Mouse (Mus musculus) mouse embryonic stem cell (cell line): ENCODE measurements at regions not wholly inside any gene's neighbourhood (a gene's known extent, or its start where the extent isn't known, plus 50 kb on each side); places are given as distances from the start of the nearest gene placed in this dataset.

Source experiments
- in situ Hi-C, 2 experiments: fragments of 300-500 bp; cut with MboI; formaldehyde crosslinking; loops; 1 replicate in 1 of 2; 3 replicates in 1 of 2; pipeline ENCODE4 v1.14.3; 2019 to 2020; ENCODE audit warnings: low sequenced_read_pairs in 2 of 2, low pct_unique_long_range_greater_than_20kb in 1 of 2, mixed read lengths in 1 of 2; ENCODE audit not compliant: unreplicated experiment in 1 of 2

GRCm38 (mm10) chr16:30118876-30119275, 54.7 kb downstream of the Hes1 start:
- in situ Hi-C loops, result no loop called here

DNA sequence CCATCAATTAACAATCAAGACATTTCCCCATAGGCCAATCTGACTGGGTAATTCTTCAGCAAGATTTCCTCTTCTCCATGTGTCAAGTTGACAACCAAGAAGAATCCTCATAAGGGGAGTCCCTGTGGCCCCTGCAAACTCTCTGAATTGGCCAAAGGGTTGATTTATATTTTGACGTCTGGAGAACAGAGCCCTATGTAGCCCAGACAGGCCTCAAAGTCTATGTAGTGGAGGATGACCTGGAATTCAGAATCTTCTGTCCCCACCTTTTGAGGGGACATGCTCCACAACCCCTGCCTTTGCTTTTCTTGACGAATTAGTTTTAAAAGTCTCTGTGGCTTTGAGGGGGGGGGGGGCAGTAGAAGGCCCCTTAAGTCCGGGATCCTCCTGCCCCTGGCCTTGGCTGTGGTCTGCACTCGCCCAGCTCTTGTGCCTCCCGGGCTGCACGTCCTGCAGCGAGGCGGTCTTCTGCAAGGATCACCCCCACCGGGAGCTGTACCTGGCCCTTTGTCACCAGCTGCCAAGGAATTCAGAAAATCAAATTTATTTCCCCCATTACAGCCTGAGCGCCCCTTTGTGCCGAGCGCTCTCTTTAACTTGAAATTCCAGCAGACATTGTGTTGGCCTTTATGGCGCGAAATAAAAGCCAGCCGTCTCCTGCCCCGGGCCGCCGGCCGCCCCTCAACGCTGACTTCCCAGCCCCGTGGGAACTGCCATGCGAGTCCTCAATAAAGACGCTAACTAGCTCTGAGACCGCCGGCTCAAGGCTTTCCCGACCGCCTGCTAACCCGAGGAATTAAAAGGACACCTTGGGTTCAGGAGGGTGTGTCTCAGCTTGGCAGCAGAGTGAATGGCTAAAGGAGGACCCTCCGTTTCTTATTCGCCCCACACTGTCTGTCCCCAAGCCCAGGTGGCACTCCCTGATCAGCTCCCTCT, 56.4 kb downstream of the Hes1 start:
- in situ Hi-C loops, result no loop called here

GRCm38 (mm10) chr16:30121596-30121995, 57.4 kb downstream of the Hes1 start:
- in situ Hi-C loops, result no loop called here

DNA sequence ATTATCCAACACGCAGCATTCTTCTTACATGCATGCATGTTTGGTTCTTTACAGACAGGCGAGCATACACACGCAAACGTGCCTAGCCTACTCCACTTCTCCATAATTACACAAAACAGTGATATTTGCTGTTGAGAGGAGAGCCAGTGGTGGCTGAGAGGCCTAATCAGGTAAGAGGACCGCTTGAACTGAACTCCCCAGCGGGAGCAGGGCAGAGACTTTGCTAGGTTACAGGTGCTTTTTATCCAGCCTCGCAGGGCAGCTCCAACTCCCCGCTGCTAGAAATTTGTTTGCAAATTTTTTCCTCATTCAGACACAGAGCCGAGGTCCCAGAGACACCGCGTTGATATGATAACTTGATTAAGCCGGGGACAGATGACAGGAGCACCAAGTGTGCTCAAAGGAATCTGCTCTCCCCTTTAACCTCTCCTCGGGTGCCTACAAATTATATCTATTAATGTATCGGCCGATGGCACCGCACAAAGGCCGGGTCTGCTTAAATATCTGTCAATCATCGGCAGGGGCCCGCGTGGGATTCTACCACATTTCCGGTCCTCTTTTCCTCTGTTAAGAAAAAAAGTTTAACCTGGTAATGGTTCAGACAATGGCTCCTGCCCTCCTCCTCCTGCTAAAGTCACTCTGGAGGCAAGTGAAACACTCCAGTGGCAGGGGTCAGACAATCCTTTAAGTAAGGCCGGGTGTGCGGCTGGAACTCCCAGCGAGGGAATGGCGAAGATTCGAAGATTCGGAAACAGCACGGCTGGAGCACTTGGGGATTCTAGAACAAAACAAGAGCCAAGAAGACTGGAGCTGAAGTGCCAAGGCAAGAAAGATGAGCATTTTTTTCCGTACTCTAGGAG, 58.3 kb downstream of the Hes1 start:
- in situ Hi-C loops, result no loop called here

DNA sequence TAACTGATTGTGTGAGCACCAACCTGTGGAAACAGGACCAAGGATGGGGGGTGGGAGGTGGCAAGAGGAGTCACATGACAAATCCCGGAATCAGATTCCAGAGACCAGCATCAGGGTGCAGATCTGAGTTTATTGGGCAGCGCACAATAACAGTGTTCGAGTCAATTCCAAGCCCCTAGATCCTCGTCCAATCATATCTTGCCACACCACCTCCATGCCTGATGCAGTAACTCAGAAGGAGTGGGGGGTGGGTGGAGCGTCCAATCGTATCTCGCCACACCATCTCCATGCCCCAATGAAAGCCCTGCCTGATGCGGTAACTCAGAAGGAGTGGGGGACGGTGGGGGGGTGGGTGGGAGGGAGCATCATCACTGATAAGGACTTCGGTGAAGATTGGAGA, 62.8 kb downstream of the Hes1 start:
- in situ Hi-C loops, result no loop called here

- in situ Hi-C loops, result no loop called here
Measured at GRCm38 (mm10) chr16:30128787-30129186, 64.6 kb downstream of the Hes1 start.

GRCm38 (mm10) chr16:30129218-30130112, 65.3 kb downstream of the Hes1 start:
- in situ Hi-C loops, result no loop called here

DNA sequence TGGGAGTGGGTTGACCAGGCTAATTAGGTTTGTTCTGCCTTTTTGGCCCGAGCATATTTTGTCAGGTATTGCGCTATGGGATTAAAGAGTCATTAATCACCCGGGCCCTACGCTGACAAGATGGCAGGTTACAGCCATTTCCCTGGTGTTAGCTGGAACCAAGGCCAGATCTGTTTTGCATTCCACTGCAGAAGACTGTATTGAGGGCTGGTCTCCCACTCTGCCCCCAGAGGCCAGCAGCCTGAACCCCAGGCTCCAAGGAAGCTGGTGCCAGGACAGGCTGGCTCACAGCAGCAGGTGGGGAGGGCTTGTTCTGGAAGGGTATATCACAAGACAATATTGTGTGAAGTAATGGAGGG, 65.9 kb downstream of the Hes1 start:
- in situ Hi-C loops, result no loop called here

- in situ Hi-C loops, result no loop called here
Measured at GRCm38 (mm10) chr16:30132086-30132485, 67.9 kb downstream of the Hes1 start.

- in situ Hi-C loops, result no loop called here
Measured at GRCm38 (mm10) chr16:30134642-30135165, 70.5 kb downstream of the Hes1 start.

DNA sequence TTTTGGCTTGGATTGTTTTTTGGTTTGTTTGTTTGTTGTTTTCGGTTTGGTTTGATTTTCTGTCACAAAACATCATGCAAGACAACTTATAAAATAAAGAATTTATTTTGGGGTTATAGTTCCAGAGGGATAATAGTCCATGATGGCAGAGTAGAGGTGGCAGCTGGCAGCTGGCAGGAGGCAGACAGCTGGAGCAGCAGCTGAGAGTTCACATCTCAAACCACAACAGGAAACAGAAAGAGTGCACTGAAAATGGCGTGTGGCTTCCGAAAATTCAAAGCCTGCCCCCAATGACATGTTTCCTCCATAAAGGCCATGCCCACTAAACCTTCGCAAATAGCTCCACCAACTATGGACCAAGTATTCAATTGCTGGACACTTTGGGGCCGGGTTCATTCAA, 72.7 kb downstream of the Hes1 start:
- in situ Hi-C loops, result no loop called here

GRCm38 (mm10) chr16:30137812-30138211, 73.6 kb downstream of the Hes1 start:
- in situ Hi-C loops, result no loop called here

DNA sequence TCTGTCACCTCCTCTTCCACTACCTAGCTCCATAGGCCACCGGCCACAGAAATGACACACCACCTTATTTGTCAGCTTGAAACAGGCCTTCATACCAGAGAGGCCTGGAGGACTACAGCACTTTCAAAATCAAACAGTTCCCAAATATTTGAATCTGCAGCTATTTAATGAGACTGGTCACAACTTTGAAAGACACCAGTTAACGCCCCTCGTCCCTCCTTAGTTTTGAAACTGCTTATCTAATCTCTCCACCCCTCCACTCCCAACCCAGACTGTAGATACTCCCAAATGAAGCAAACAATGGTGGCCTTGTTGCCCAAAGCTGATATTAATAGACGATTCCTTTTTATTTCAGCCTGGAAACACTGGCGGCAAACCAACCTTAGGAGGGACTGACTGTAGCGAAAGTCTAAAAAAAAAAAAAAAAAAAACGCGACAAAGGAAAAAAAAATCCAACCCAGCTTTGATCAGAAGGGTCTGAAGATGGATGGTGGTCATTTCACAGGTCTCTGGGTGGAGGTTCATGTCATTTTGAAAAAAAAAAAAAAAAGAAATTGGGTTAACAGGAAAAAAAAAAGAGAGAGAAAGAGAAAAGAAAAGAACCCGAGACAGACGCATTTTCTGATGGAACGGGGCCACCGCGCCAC, 80.8 kb downstream of the Hes1 start:
- in situ Hi-C loops, result no loop called here

- in situ Hi-C loops, result no loop called here
Measured at GRCm38 (mm10) chr16:30145465-30146207, 81.5 kb downstream of the Hes1 start.

DNA sequence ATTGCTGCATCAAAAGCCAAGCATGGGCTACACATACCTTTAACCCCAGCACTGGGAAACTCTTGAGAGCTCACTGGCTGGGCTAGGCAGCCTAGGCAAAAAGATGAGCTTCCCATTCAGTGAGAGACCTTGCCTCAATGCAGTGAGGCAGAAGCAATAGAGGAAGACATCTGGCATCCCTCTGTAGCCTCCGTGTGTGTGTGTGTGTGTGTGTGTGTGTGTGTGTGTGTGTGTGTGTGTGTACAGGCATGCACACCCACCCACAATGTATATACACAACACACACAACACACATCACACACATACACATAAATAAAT, 82.0 kb downstream of the Hes1 start:
- in situ Hi-C loops, result no loop called here

GRCm38 (mm10) chr16:30147296-30147695, 83.1 kb downstream of the Hes1 start:
- in situ Hi-C loops, result no loop called here

DNA sequence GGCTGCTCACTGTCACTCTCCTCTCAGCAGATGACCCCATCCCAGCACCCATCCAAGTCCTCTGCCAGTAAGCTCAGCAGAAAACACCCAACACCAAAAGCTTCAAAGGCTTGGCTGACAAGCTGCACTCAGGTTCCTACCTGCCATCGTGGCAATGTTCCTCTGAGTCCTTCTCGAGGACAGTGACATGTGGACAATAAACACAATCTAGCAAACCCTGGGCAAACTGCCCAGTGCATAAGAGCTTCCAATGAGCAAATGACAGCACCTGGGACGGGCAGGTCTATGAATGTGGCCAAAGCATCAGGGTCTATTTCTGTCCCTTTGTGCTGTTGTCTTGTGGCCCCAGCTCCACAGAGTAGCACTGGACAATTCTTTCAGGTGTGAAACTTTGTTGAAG, 86.9 kb downstream of the Hes1 start:
- in situ Hi-C loops, result no loop called here

DNA sequence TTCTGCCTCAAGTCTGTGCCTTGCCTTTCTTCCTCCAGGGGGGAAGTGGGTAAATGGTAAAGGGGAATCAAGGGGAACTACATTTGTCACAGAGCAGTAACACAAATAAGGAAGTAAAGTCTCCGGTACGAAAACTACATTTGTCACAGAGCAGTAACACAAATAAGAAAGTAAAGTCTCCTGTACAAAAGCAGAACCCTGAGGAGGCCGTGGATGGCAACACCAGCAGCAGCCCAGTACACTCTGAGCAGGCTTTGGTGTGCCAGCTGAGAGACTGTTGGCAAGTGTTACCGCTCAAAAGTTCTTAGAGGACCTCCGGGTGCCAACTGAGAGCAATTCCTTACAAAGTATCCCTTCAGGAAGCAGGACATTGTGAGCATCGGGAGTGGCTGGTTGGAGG, 90.9 kb downstream of the Hes1 start:
- in situ Hi-C loops, result no loop called here
